Mouse (Mus musculus) midbrain, embryonic 14.5 days (tissue): ENCODE results near the gene Mapk8ip1. TPM values are rescaled to one million over a fixed set of nuclear protein-coding genes. Genes with fewer than 3 reads are reported as not detected.
A peak's percentile ranks its signal among the peaks of the same experiment; 100 is the strongest.

Source experiments
- ATAC-seq: fragments of 200-750 bp; cut with Nextera tagmentation; 2 replicates; pipeline ENCODE4 v1.8.0; 2017; ENCODE audit warnings: moderate number of reproducible peaks, moderate library complexity; ENCODE audit not compliant: low FRiP score, low TSS enrichment
- DNase-seq: peaks from one replicate; pipeline ENCODE4 v3.0.0-alpha.2; 2015
- H3K27ac ChIP-seq: fragments of 300-500 bp; sonication (generic); replicated peaks from 2 replicates; pipeline ENCODE4 v1.5.1; 2014; ENCODE audit warnings: mild to moderate bottlenecking, low read depth, low read length, moderate library complexity
- H3K27me3 ChIP-seq: fragments of 300-500 bp; sonication (generic); 2 replicates; pipeline ENCODE4 v1.6.1; 2014; ENCODE audit warnings: low read length, control low read depth, mixed read lengths; ENCODE audit not compliant: control insufficient read depth, insufficient read depth
- H3K36me3 ChIP-seq: fragments of 300-500 bp; sonication (generic); 2 replicates; pipeline ENCODE4 v1.6.1; 2014; ENCODE audit warnings: low read length, control low read depth; ENCODE audit not compliant: control insufficient read depth, insufficient read depth
- H3K4me1 ChIP-seq: fragments of 300-500 bp; sonication (generic); 2 replicates; pipeline ENCODE4 v1.6.1; 2014; ENCODE audit warnings: mild to moderate bottlenecking, antibody characterized with exemption, low read length, control low read depth; ENCODE audit not compliant: control insufficient read depth, insufficient read depth
- H3K4me2 ChIP-seq: fragments of 300-500 bp; sonication (generic); 2 replicates; pipeline ENCODE4 v1.6.1; 2014; ENCODE audit warnings: mild to moderate bottlenecking, low read length, moderate library complexity
- H3K4me3 ChIP-seq: fragments of 300-500 bp; sonication (generic); replicated peaks from 2 replicates; pipeline ENCODE4 v1.5.1; 2014; ENCODE audit warnings: low read depth, low read length
- H3K9ac ChIP-seq: fragments of 300-500 bp; sonication (generic); replicated peaks from 2 replicates; pipeline ENCODE4 v1.6.1; 2014; ENCODE audit warnings: mild to moderate bottlenecking, low read length, moderate library complexity
- H3K9me3 ChIP-seq: fragments of 300-500 bp; sonication (generic); 2 replicates; pipeline ENCODE4 v1.6.1; 2016; ENCODE audit warnings: low read length, control low read depth, mixed read lengths; ENCODE audit not compliant: control insufficient read depth
- WGBS: fragments of 180-500 bp; shearing (Covaris S2); extraction: QIAGEN DNeasy Blood & Tissue Kit; methylation state at CpG from one replicate; pipeline ENCODE4 v1.1.7; 2014; 5-methylcytosine and 5-hydroxymethylcytosine counted together
- polyA plus RNA-seq: library from polyadenylated mRNA; unstranded; fragments of >200 nt; fragmentation: Nextera tagmentation; extraction: Ambion mirVana; gene quantifications from 2 replicates; pipeline ENCODE4 v1.2.1, GENCODE M21; 2014

The Mapk8ip1 gene
- polyA plus RNA-seq, 1 experiment from 2014 or later, result 62.4 TPM

DNA sequence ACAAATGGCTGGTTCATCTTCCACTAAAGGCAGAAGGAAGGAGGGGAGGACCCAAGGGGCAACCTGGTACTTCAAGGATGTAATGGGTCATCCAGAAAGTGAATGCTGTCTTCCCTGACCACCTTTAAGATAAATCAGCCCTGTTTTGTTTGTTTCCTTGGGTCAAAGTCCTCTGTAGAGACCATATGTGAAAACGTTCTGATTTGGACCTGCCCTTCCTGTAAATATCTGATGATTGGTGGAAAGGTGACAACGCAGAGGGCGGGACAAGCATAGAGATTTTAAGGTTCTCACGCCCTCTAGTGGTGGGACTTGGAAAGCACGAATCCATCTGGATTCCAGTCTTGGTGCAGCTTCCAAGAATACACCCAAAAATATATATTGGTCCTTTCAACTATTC lies 36.8 kb upstream of the Mapk8ip1 start:
- H3K4me1 ChIP-seq, result peaks cover 10% of the 10 kb centered on the region
- DNase-seq, result peak; percentile 93
- H3K9ac ChIP-seq, result no peak overlapping the region
- H3K27ac ChIP-seq, result no peak overlapping the region
- no peaks in the 10 kb centered on the region for H3K9me3 ChIP-seq
- no peak overlapping the region for H3K4me3 ChIP-seq
- WGBS, result 0% methylated on average over 5 of the region's 5 CpGs
- no peaks in the 10 kb centered on the region for H3K36me3 ChIP-seq
- no peak for ATAC-seq
- H3K4me2 ChIP-seq, result peak overlapping the region; percentile 41
- H3K27me3 ChIP-seq, result no peaks in the 10 kb centered on the region

DNA sequence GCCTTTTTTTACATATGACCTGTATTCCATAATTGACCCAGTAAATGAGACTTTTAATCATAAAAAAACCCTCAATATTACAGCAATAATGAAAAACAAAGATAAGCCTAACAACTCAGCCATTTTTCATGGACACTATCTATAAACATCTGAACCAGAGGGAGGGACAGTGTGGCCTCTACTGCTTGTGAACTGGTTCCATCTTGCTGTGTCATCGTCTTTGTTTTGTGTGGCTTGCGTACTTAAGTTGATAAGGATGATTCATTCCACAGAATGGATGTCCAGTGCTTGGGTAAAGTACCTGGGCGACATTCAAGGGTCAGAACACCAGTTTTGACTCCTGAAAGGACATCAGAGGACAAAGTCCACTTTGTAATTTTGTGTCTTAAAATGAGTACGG lies 36.3 kb upstream of the Mapk8ip1 start:
- no peak overlapping the region for H3K4me3 ChIP-seq
- ATAC-seq, result no peak
- H3K27me3 ChIP-seq, result no peaks in the 10 kb centered on the region
- no peak overlapping the region for H3K4me2 ChIP-seq
- no peak overlapping the region for H3K27ac ChIP-seq
- H3K4me1 ChIP-seq, result peaks cover 15% of the 10 kb centered on the region
- no peaks in the 10 kb centered on the region for H3K36me3 ChIP-seq
- DNase-seq, result no peak
- H3K9ac ChIP-seq, result no peak overlapping the region
- 83% methylated on average over 4 of the region's 4 CpGs for WGBS
- H3K9me3 ChIP-seq, result no peaks in the 10 kb centered on the region

DNA sequence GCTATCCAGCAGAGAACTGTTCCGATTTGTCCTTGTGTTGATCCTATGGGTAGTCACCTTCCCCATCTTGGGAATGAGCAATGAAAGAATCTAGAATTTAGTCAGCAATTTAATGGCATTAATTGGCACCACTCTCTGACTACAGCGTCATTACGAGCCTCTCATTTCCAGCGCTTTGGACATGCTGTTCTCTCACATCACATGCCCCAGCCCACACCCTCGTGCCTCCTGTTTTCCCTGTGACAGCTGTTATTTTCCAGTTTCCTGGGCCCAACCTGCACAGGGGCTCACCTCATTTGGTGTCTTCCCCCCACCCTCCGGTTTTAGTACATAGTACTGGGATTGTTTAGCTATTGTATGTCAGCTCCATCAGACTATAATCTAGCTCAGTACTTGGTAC lies 34.0 kb upstream of the Mapk8ip1 start:
- no peaks in the 10 kb centered on the region for H3K36me3 ChIP-seq
- WGBS, result 58% methylated on average over 6 of the region's 6 CpGs
- no peak for DNase-seq
- peak overlapping the region; percentile 46 for H3K9ac ChIP-seq
- 0 out of 2 replicates have a peak overlapping the region, but pooled peaks have one; percentile 71 for H3K27ac ChIP-seq
- no peaks in the 10 kb centered on the region for H3K27me3 ChIP-seq
- H3K4me2 ChIP-seq, result peak overlapping the region; percentile 88
- H3K9me3 ChIP-seq, result no peaks in the 10 kb centered on the region
- H3K4me1 ChIP-seq, result peaks cover 36% of the 10 kb centered on the region
- H3K4me3 ChIP-seq, result peak overlapping the region; percentile 60; the same call in 1 of the 2 replicates
- ATAC-seq, result no peak

DNA sequence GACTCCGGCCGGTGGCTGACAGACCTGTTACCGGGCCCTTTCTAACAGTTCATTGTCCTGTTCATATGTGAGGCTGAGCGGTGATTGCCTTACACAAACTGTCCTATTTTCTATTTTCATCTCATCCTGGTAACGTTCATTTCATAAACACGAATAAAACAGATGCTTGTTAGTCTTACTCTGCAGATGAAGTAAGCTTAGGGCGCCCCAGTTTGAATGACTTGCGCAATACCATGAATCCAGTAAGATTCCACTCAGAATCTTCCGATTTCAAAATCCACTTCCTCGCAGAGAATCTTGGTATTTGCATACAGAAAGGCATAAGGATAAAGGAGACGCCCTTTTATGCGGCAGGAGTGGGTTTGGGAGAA lies 33.3 kb upstream of the Mapk8ip1 start:
- H3K4me1 ChIP-seq, result peaks cover 36% of the 10 kb centered on the region
- DNase-seq, result no peak
- WGBS, result 6% methylated on average over 12 of the region's 12 CpGs

DNA sequence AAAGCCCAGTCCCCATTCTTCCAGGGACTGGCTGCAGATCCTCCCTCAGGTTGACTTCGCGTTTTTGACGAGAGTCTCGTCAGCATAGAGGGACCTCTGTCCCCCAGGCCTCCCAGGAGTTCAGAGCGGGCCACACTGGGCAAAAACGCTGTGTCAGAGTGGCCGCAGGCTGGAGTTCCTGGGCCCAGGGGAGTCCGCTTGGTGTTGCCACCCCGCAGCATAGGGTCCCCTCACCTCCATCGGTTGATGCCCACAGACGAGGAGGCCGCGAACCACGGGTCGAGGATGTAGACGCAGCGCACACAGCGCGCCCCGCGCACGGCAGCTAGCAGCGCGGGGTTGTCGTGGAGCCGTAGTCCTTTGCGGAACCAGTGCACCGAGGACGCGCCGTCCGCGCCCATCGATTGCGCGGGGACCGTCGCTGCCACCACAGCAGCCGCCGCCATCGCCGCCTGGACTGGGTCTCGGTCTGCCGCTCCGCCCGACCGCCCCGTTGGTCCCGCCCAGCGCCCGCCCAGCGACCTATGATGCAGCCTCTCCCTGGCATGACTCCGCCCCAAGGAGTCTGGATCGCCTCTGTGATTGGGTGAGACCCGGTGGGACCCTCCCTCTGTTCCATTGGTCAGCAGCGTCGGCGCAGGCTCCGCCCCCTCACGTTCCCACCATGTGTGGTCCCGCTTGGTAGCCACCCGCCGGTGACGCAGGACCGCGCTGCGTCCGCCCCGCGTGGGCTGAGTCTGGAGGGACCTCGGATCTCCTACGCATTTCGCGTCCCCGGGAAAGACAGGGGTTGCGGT lies 32.7 kb upstream of the Mapk8ip1 start, which contains the start of gene Cry2:
Cry2 (minus strand) TSS at position 466 of the 797 bp plus-strand sequence.
- peak within 1 kb of the TSS; percentile 88 for H3K4me2 ChIP-seq
- DNase-seq (peak; percentile 99), ATAC-seq (peak; percentile 98)
- peak within 1 kb of the TSS; percentile 55 for H3K9ac ChIP-seq
- H3K4me1 ChIP-seq, result peaks cover 36% of the 10 kb centered on the region
- no peaks in the 10 kb centered on the region for H3K36me3 ChIP-seq
- no peaks in the 10 kb centered on the region for H3K27me3 ChIP-seq
- peak within 1 kb of the TSS; percentile 71 for H3K27ac ChIP-seq
- WGBS, result under 1% methylated on average over 76 of the region's 76 CpGs
- H3K9me3 ChIP-seq, result no peaks in the 10 kb centered on the region
- H3K4me3 ChIP-seq, result peak within 1 kb of the TSS; percentile 60

More for the DNA sequence above, 33.3 kb upstream of the Mapk8ip1 start:
- H3K4me3 ChIP-seq, result peak overlapping the region; percentile 60
- no peaks in the 10 kb centered on the region for H3K27me3 ChIP-seq
- H3K36me3 ChIP-seq, result no peaks in the 10 kb centered on the region
- H3K27ac ChIP-seq, result peak overlapping the region; percentile 71
- ATAC-seq, result no peak
- H3K4me2 ChIP-seq, result peak overlapping the region; percentile 88
- H3K9me3 ChIP-seq, result no peaks in the 10 kb centered on the region
- H3K9ac ChIP-seq, result peak overlapping the region; percentile 46

DNA sequence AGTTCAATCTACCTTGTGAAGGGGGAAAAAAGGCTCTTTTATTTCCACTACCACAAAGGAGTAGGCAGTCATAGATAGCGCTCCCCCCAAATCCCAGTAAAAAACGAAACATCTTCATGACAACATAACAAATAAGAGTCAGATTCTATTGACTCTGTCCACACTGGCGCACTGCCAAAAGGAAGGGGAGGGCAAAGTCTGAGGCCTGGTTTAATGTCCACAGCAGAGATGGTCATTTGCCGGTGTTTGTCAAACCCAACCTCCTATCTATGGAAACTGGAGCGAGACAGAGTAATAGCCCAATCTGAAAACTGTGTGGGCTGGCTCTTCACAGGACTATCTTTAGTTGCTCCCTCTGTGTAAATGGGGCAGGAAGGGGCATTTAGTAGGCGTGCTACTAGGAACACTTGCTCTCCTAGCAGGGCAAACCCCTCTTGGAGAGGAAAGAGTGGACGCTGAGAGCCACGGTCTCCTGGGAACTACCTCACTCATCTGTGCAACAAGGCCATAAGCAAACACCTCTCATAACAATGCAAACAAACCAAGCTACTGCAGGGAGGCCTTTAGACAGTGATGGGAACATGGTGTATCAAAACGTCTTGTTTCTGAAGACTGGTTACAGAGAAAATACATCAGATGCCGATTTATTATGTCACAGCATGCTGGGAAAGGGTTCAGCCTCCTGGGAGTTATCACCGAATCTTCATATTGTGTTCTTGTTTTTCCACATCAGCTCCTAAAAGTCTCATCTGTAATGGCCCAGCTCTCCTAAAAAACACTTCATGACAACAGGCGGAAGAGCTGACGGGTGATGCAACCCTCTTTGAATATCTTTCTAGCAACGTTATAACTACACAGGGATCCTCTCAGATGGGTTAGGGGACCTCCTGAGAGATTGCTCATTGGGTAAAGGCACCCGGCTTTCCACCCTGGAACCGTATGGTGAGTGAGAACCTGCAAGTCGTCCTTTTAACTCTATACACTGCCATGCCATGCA lies 31.5 kb upstream of the Mapk8ip1 start:
- Histone ChIP-seq H3K4me2 (peak overlapping the region; percentile 88), H3K36me3 (no peaks in the 10 kb centered on the region), H3K9me3 (no peaks in the 10 kb centered on the region), H3K4me1 (peaks cover 36% of the 10 kb centered on the region), H3K9ac (peak overlapping the region; percentile 55), H3K4me3 (peak overlapping the region; percentile 60), H3K27ac (peak overlapping the region; percentile 86), H3K27me3 (no peaks in the 10 kb centered on the region)
- DNase-seq (peak; percentile 49), ATAC-seq (no peak)
- WGBS, result 30% methylated on average over 17 of the region's 17 CpGs

DNA sequence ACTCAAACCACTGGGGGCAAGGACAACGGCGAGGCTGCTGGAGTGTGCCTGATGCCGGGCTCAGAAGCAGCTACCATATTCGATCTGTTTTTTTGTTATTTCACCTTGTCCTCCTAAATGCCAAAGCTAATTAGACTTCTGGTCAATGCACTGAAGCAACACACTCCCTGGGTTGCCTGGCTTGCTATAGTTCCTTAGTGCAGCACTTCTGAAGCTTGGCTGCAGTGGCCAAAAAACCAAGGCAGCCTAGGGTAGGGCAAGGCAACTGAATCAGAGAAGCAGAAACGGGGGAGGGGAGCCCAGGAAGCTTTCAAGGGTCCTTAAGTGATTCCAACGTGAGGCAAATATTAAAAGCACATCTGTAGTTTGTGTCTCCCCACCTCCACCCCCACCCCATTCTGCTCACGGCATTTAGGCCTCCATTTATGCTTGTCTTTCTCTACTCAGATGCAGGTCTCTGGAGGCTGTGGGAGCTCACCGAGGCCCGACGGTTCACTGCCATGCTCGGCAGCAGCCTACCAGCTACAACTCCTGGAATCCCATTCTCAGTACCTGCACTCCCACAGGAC lies 30.6 kb upstream of the Mapk8ip1 start:
- Histone ChIP-seq H3K9me3 (no peaks in the 10 kb centered on the region), H3K4me2 (peak overlapping the region; percentile 88), H3K4me1 (peaks cover 38% of the 10 kb centered on the region), H3K27me3 (no peaks in the 10 kb centered on the region), H3K9ac (peak overlapping the region; percentile 55), H3K4me3 (peak overlapping the region; percentile 60), H3K36me3 (no peaks in the 10 kb centered on the region), H3K27ac (peak overlapping the region; percentile 86)
- DNase-seq (peak; percentile 62), ATAC-seq (no peak)
- WGBS, result 12% methylated on average over 11 of the region's 11 CpGs
